In the genomic region with DNA sequence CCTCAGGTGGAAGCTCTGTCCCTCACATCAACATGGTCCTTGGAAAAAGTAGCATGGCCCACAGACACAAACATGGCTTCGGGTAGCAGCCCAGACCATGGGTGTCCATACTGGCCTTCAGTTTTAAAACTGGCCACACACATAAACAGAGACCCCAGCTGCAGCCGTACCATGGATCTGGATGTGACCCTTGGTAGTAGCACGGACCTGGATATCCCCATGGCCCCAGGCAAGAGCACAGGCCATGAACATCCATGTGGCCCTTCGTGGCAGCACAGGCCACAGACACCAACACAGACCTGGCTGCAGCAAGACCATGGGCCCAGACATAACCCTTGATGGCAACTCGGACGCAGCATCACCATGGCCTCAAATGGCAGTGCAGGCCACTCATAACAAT, we compare ENCODE assay signal across 24 mouse cellular contexts. TPM values are rescaled to one million over a fixed set of nuclear protein-coding genes. Genes with fewer than 3 reads are reported as not detected.
DNase-seq lines count a peak whose midpoint lies in the region; ATAC-seq lines count a peak whose summit lies in the region.
"Had no signal": no experiment of that assay in that cellular context is flagged by ENCODE, and none has a peak within 500 bp of the region (broad histone marks: within the 10 kb centered on the region; RNA-seq: fewer than 3 reads in every experiment).

No protein-coding gene starts in this region.

- H3K4me2 ChIP-seq in embryonic facial prominence, embryonic 11.5 days (ENCODE audit: low read depth, low read length): no peak overlapping the region
- H3K4me2 ChIP-seq in embryonic facial prominence, embryonic 12.5 days (replicated peaks): no peak overlapping the region
- H3K4me2 ChIP-seq: forebrain, embryonic 13.5 days had no signal

- H3K9me3 ChIP-seq in embryonic facial prominence, embryonic 11.5 days (replicated peaks; ENCODE audit: control insufficient read depth, low read length): no peaks in the 10 kb centered on the region
- H3K9me3 ChIP-seq in embryonic facial prominence, embryonic 10.5 days: no peaks in the 10 kb centered on the region
- no peaks in the 10 kb centered on the region for H3K9me3 ChIP-seq in embryonic facial prominence, embryonic 12.5 days
- H3K9me3 ChIP-seq: forebrain, embryonic 13.5 days; G1E had no signal

- H3K36me3 ChIP-seq in embryonic facial prominence, embryonic 11.5 days (replicated peaks; ENCODE audit: control insufficient read depth, insufficient read depth, low read depth, low read length): no peaks in the 10 kb centered on the region
- H3K36me3 ChIP-seq in embryonic facial prominence, embryonic 10.5 days (replicated peaks): no peaks in the 10 kb centered on the region
- no peaks in the 10 kb centered on the region for H3K36me3 ChIP-seq in embryonic facial prominence, embryonic 12.5 days
- H3K36me3 ChIP-seq: forebrain, embryonic 10.5 days; G1E had no signal

- no peak overlapping the region for H3K9ac ChIP-seq in embryonic facial prominence, embryonic 11.5 days (replicated peaks; ENCODE audit: low read length)
- H3K9ac ChIP-seq in embryonic facial prominence, embryonic 12.5 days: no peak overlapping the region
- H3K9ac ChIP-seq: forebrain, embryonic 13.5 days had no signal

- H3K27ac ChIP-seq in embryonic facial prominence, embryonic 11.5 days (replicated peaks; ENCODE audit: low read depth, low read length): no peak overlapping the region
- H3K27ac ChIP-seq in embryonic facial prominence, embryonic 10.5 days (replicated peaks): no peak overlapping the region
- no peak overlapping the region for H3K27ac ChIP-seq in embryonic facial prominence, embryonic 12.5 days
- H3K27ac ChIP-seq: forebrain, embryonic 10.5 days; forebrain, embryonic 13.5 days had no signal

- H3K4me1 ChIP-seq in embryonic facial prominence, embryonic 11.5 days (ENCODE audit: control insufficient read depth, insufficient read depth, low read length): no peaks in the 10 kb centered on the region
- no peaks in the 10 kb centered on the region for H3K4me1 ChIP-seq in embryonic facial prominence, embryonic 10.5 days
- H3K4me1 ChIP-seq in embryonic facial prominence, embryonic 12.5 days: no peaks in the 10 kb centered on the region
- H3K4me1 ChIP-seq: forebrain, embryonic 10.5 days; forebrain, embryonic 13.5 days had no signal

- no peak for DNase-seq in embryonic facial prominence, embryonic 11.5 days (ENCODE audit: low spot score)
- no peak for DNase-seq in embryonic facial prominence, embryonic 10.5 days (ENCODE audit: low spot score)
- peak; percentile 86 for DNase-seq in heart, adult 11 months
- DNase-seq in heart, adult 18-20 months: no peak
- no peak for DNase-seq in gastrocnemius, postnatal 4 days (ENCODE audit: low spot score in 2 of 2)
- DNase-seq: adrenal gland, adult 8-10 months; adrenal gland, postnatal 14 days; adrenal gland, postnatal 36 days; B cell, adult 2 months; cerebellum, adult 11-12 months; cerebellum, adult 2 months; cerebellum, adult 9-10 months; cerebellum, postnatal 10 days; cerebellum, postnatal 25 days; embryo, embryonic 11 days had no signal

- H3K4me3 ChIP-seq in embryonic facial prominence, embryonic 11.5 days (ENCODE audit: low read depth, low read length): no peak overlapping the region
- no peak overlapping the region for H3K4me3 ChIP-seq in embryonic facial prominence, embryonic 10.5 days
- no peak overlapping the region for H3K4me3 ChIP-seq in embryonic facial prominence, embryonic 12.5 days
- H3K4me3 ChIP-seq: forebrain, embryonic 10.5 days; forebrain, embryonic 13.5 days had no signal

- 94% methylated on average over 6 of the region's 6 CpGs for WGBS in embryonic facial prominence, embryonic 11.5 days
- WGBS in embryonic facial prominence, embryonic 10.5 days: 87% methylated on average over 6 of the region's 6 CpGs
- 89% methylated on average over 6 of the region's 6 CpGs for WGBS in embryonic facial prominence, embryonic 12.5 days

- H3K27me3 ChIP-seq in embryonic facial prominence, embryonic 11.5 days (ENCODE audit: control insufficient read depth, insufficient read depth, low read length): no peaks in the 10 kb centered on the region
- no peaks in the 10 kb centered on the region for H3K27me3 ChIP-seq in embryonic facial prominence, embryonic 10.5 days (replicated peaks; ENCODE audit: low read depth, poor library complexity, severe bottlenecking)
- no peaks in the 10 kb centered on the region for H3K27me3 ChIP-seq in embryonic facial prominence, embryonic 12.5 days
- H3K27me3 ChIP-seq: CH12.LX; forebrain, embryonic 13.5 days had no signal

- peak; percentile 59; the same call in 1 of the 2 replicates for ATAC-seq in embryonic facial prominence, embryonic 11.5 days (replicated peaks; ENCODE audit: insufficient number of reproducible peaks, low FRiP score, low TSS enrichment, low read depth)
- ATAC-seq in embryonic facial prominence, embryonic 12.5 days (ENCODE audit: insufficient number of reproducible peaks, insufficient read depth, low FRiP score, low TSS enrichment): peak; percentile 56; the same call in 1 of the 2 replicates
- ATAC-seq: activated CD4-positive, CD25-positive, alpha-beta regulatory T cell, adult 4 months; CD4-positive, CD25-positive, alpha-beta regulatory T cell, adult 4 months; forebrain, embryonic 13.5 days; forebrain, embryonic 16.5 days; Patski had no signal

RNA-seq across cellular contexts. Expression of a gene that starts 17.3 kb away (rescaled TPM):
- 57.5 and 60.0 TPM in 2 replicates for polyA plus RNA-seq in embryonic facial prominence, embryonic 11.5 days (2014; fragmentation: Nextera tagmentation; extraction: Ambion mirVana)
- polyA plus RNA-seq in embryonic facial prominence, embryonic 10.5 days (2016; fragmentation: Nextera tagmentation; extraction: Ambion mirVana): 39.7 and 40.8 TPM in 2 replicates
- total RNA-seq in heart, adult 18-20 months (2021): 100 to 1,000 TPM; 154 to 168 TPM
- 36.6 and 40.1 TPM in 2 replicates for polyA plus RNA-seq in embryonic facial prominence, embryonic 12.5 days (2016; fragmentation: Nextera tagmentation; extraction: Ambion mirVana)
- 100 to 1,000 TPM; 116 to 133 TPM for total RNA-seq in gastrocnemius, postnatal 4 days (2021)
- total RNA-seq: G1E had no signal
- polyA plus RNA-seq: G1E had no signal
